Mouse (Mus musculus) stomach, postnatal 0 days (tissue): ENCODE measurements around the gene Klhdc8a.

Experiments
- CTCF ChIP-seq: IDR thresholded peaks from 2 replicates; pipeline ENCODE4 v1.5.1; 2016; ENCODE audit warnings: antibody characterized with exemption, low read depth, mild to moderate bottlenecking, moderate library complexity
- EP300 ChIP-seq: optimal IDR thresholded peaks from 2 replicates; pipeline ENCODE3; 2016; ENCODE audit warnings: antibody characterized with exemption

DNA sequence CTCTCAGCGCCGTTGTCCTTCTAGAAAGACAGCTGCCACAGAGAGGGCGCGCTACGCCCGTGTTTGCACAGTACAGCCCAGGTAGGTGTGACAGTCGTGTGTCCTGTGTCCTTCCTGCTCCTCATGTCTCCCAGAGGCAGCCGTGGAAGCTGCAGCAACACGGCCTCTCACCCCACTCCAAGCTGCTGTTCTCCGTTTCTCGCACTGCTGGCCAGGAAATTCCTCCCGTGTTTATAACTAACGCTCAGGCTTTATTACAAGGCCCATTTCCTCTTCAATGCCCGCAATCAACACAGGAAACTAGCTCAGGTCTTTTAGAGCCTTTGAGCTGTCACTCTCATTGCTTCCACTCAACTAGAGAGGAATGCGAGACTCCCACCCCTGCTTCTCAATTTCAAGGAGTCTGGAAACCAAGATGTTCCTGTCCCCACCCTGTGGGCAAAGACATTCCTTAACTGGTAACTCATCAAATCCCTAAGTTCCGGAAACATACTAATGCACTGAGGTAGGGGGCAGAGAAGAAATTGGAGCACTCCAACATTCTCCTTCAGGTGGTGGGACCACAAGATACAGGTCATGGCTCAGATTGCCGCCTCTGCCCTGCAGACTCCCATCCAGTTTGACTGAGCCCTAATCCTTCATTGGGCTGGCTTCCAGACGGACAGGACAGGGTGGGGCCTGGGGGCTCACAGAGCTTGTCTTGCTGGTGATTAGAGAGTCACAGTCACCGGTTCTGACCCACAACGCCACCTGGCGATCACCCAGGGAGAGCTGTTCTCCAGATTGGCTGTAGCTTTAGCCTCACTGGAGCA is 5.9 kb upstream of the Klhdc8a start:
- TF ChIP-seq CTCF, result peak; percentile 63
- no peak for TF ChIP-seq EP300
